Mouse (Mus musculus) bone marrow, adult 2 months (tissue): ENCODE results near the gene Pgc. TPM values are rescaled to one million over a fixed set of nuclear protein-coding genes. Genes with fewer than 3 reads are reported as not detected.

Experiments used
- H3K27ac ChIP-seq: fragments of 200-500 bp; 2 replicates; pipeline ENCODE4 v1.5.1; 2012; ENCODE audit warnings: low read depth, mild to moderate bottlenecking, control low read depth, inconsistent platforms, low read length; ENCODE audit not compliant: control insufficient read depth, poor library complexity, insufficient read depth
- H3K4me1 ChIP-seq: fragments of 200-500 bp; 2 replicates; pipeline ENCODE4 v1.6.1; 2011; ENCODE audit warnings: low read length; ENCODE audit not compliant: control insufficient read depth, insufficient read depth
- H3K4me3 ChIP-seq: fragments of 200-500 bp; replicated peaks from 2 replicates; pipeline ENCODE3; 2011; ENCODE audit warnings: mild to moderate bottlenecking, low read depth, low read length, control low read depth; ENCODE audit not compliant: control insufficient read depth
- CTCF ChIP-seq: fragments of 200-500 bp; IDR thresholded peaks from 2 replicates; pipeline ENCODE4 v1.5.1; 2011; ENCODE audit warnings: low read length, control low read depth; ENCODE audit not compliant: control insufficient read depth, insufficient read depth
- POLR2A ChIP-seq: fragments of 200-500 bp; IDR thresholded peaks from 2 replicates; pipeline ENCODE4 v1.6.1; 2011; ENCODE audit warnings: low read depth, mild to moderate bottlenecking, control low read depth, low read length, borderline replicate concordance; ENCODE audit not compliant: control insufficient read depth
- WGBS: fragments of 180-500 bp; shearing (Covaris S2); methylation state at CpG from one replicate; pipeline ENCODE4 v1.1.7; 2018; 5-methylcytosine and 5-hydroxymethylcytosine counted together
- polyA plus RNA-seq: library from polyadenylated mRNA; stranded (reverse); fragments of >200 nt; gene quantifications from 2 replicates; pipeline ENCODE4 v1.2.4, GENCODE M21; 2011; ENCODE audit warnings: low replicate concordance; ENCODE audit not compliant: missing spikeins, insufficient read depth, insufficient read length

The Pgc gene
- polyA plus RNA-seq, 1 experiment, result 1.1 TPM

- TF ChIP-seq CTCF, result no peak
- peak; percentile 75 for TF ChIP-seq POLR2A
- peak overlapping the region; percentile 97 for H3K27ac ChIP-seq
Measured at GRCm38 (mm10) chr17:47738879-47739798, 12.5 kb downstream of the Pgc start.

GRCm38 (mm10) chr17:47740186-47740585 lies 13.5 kb downstream of the Pgc start:
- TF ChIP-seq CTCF (no peak), POLR2A (no peak)
- Histone ChIP-seq H3K27ac (no peak overlapping the region), H3K4me1 (peaks cover 6% of the 10 kb centered on the region), H3K4me3 (no peak overlapping the region)
- 82% methylated on average over 2 of the region's 2 CpGs for WGBS

More at GRCm38 (mm10) chr17:47738879-47739798, 12.5 kb downstream of the Pgc start:
- Histone ChIP-seq H3K4me1 (peaks cover 6% of the 10 kb centered on the region), H3K4me3 (peak overlapping the region; percentile 80)
- WGBS, result 12% methylated on average over 20 of the region's 20 CpGs

- Histone ChIP-seq H3K4me1 (peaks cover 6% of the 10 kb centered on the region), H3K4me3 (no peak overlapping the region), H3K27ac (peak overlapping the region; percentile 14; the same call in 1 of the 2 replicates)
- TF ChIP-seq CTCF (peak; percentile 56; the same call in 1 of the 2 replicates), POLR2A (no peak)
- WGBS, result 25% methylated on average over 16 of the region's 16 CpGs
Measured at GRCm38 (mm10) chr17:47742991-47743734, 16.5 kb downstream of the Pgc start.

DNA sequence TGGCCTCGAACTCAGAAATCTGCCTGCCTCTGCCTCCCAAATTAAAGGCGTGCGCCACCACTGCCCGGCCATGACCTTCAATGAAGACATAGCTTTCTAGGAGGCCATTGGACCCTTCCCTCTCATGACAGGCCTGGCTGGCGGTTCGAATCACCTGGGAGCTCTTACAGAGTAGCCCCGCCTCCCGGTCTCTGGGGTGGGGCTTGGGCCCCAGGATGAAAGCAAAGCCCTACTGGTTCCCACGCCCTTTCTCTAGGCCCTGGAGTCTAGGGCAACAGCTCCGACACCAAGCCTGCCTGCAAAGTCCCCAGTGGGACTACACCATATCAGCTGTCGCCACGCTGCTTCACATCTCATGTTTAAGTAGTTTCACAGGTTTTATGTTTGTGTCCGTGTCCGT lies 17.4 kb downstream of the Pgc start:
- Histone ChIP-seq H3K27ac (no peak overlapping the region), H3K4me1 (peaks cover 6% of the 10 kb centered on the region), H3K4me3 (no peak overlapping the region)
- 91% methylated on average over 14 of the region's 14 CpGs for WGBS
- TF ChIP-seq POLR2A (no peak), CTCF (no peak)

DNA sequence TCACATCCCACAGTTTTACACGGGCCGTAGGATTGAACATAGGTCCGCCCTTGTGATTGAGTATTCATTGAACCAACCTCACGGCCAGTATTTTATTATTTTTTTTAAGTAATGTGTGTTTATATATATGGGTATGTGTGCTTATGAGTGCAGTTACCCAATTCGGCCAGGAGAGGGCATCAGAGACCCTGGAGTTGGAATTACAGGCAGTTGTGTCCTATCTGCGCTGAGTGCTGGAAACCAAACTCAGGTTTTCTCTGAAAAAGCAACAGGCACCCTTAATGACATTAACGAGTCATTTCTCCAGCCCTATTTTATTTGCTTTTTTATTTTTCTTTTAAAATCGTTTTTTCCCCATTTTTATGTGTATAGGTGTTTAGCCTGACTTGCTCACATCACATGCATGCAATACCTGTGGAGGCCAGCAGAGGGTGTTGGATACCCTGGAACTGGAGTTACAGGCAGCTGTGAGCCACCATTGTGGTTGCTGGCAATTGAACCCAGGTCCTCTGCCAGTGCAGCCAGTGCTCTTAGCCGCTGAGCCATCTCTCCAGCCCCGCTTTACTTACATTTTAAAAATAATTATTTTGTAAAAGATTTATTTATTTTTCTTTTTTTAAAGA lies 18.2 kb downstream of the Pgc start:
- no peak for TF ChIP-seq POLR2A
- peak; percentile 52; the same call in 1 of the 2 replicates for TF ChIP-seq CTCF
- WGBS, result 84% methylated on average over 10 of the region's 10 CpGs
- peaks cover 4% of the 10 kb centered on the region for H3K4me1 ChIP-seq
- H3K27ac ChIP-seq, result no peak overlapping the region
- no peak overlapping the region for H3K4me3 ChIP-seq

- Histone ChIP-seq H3K4me3 (no peak overlapping the region), H3K27ac (no peak overlapping the region; the same call in 1 of the 2 replicates), H3K4me1 (peaks cover 2% of the 10 kb centered on the region; the same call in 1 of the 2 replicates)
- 82% methylated on average over 14 of the region's 14 CpGs for WGBS
- TF ChIP-seq CTCF (no peak), POLR2A (no peak)
Measured at GRCm38 (mm10) chr17:47748791-47749553, 22.3 kb downstream of the Pgc start.

DNA sequence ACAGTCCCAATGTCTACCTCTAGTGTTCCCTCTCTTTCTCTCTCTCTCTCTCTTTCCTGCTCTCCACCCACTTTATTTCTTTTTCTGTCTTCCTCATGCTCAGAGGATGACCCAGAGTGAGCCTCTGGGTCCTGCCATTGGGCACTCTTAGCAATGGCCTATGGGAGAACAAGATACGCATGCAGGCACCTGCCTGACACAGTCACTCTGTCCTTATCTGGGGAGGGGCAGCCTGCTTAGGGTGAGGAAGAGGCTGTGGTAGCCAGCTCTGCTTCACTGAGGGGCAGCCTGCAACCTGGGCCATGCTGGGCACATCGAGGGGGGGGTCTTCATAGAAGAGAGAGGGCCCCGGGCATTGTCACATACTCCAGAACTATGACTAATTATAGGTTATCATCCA lies 23.0 kb downstream of the Pgc start:
- Histone ChIP-seq H3K4me3 (no peak overlapping the region), H3K4me1 (peaks cover 2% of the 10 kb centered on the region; the same call in 1 of the 2 replicates), H3K27ac (no peak overlapping the region)
- 70% methylated on average over 3 of the region's 3 CpGs for WGBS
- TF ChIP-seq POLR2A (no peak), CTCF (no peak)
